In the genomic region with DNA sequence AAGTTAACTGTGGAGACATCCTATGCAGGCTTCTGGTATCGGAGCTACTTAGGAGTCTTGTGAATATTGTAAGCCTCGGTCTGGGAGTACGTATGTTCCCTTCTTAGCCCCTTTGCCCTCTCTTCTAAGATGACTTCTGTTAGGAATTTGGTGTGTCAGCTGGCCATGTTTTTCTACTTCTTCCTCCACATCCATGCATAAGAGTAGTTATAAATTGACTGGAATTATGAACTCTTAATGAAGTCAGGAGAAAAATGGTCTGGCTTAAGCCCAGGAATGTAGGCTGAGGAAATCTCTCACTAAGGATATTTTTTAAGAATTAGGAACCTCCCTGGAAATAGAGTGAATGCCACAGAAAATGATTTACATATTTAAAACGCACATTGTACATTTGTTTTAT, we compare ENCODE assay signal across 19 mouse cellular contexts.
"Had no signal": no experiment of that assay in that cellular context is flagged by ENCODE, and none has a peak within 500 bp of the region (broad histone marks: within the 10 kb centered on the region; RNA-seq: fewer than 3 reads in every experiment).

No protein-coding gene starts in this region.

- H3K27ac ChIP-seq: liver, embryonic 14.5 days; midbrain, embryonic 10.5 days; midbrain, embryonic 12.5 days; neural tube, embryonic 13.5 days; neural tube, embryonic 15.5 days had no signal

- DNase-seq: lung, postnatal 14 days; lung, postnatal 4 days; midbrain, embryonic 14.5 days; retina, postnatal 1 day; right cerebral cortex, adult 18-20 months; right cerebral cortex, postnatal 25 days; right cerebral cortex, postnatal 4 days; spleen, adult 18-20 months; thymus, adult 18-20 months; thymus, postnatal 14 days; thymus, postnatal 36 days had no signal

- H3K9me3 ChIP-seq: midbrain, embryonic 10.5 days; midbrain, embryonic 12.5 days; neural tube, embryonic 13.5 days; neural tube, embryonic 15.5 days had no signal

- H3K4me1 ChIP-seq: midbrain, embryonic 10.5 days; midbrain, embryonic 12.5 days; neural tube, embryonic 13.5 days; neural tube, embryonic 15.5 days had no signal

- ATAC-seq: lung, postnatal 0 days; midbrain, embryonic 16.5 days had no signal

- H3K9ac ChIP-seq: liver, embryonic 14.5 days; midbrain, embryonic 12.5 days; neural tube, embryonic 13.5 days; neural tube, embryonic 15.5 days had no signal

- H3K36me3 ChIP-seq: midbrain, embryonic 10.5 days; midbrain, embryonic 12.5 days; neural tube, embryonic 13.5 days; neural tube, embryonic 15.5 days had no signal

- H3K27me3 ChIP-seq: midbrain, embryonic 12.5 days; neural tube, embryonic 13.5 days; neural tube, embryonic 15.5 days had no signal

- H3K4me3 ChIP-seq: midbrain, embryonic 10.5 days; midbrain, embryonic 12.5 days; myocyte; neural tube, embryonic 13.5 days; neural tube, embryonic 15.5 days had no signal

- H3K4me2 ChIP-seq: midbrain, embryonic 12.5 days; neural tube, embryonic 13.5 days; neural tube, embryonic 15.5 days had no signal
